Mouse (Mus musculus) kidney, adult 18-20 months (tissue): Measurements from ENCODE around the gene Ptrhd1.

Experiments used
- DNase-seq: peaks from one replicate; pipeline ENCODE4 v3.0.0; 2021

Ptrhd1 gene

DNA sequence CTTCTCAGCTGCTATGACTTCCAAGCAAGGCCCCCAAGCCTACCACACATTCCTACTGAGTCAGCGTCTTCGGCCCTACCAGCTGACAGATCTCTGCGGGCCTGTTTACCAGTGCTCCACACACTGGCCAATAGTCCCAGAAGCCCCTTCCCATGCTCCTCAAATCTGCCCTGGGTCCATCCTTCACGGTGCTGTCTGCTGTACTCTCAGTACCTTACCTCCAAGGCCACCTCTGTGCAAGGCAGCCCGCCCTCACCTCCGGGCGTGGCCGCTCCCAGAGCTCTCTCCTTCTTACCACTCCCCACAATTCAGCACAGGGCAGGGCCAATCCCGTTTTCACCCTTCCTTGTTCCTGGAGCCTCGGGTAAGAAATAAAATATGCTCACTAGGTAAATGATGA is 11.9 kb downstream of the Ptrhd1 start:
- no peak for DNase-seq

DNA sequence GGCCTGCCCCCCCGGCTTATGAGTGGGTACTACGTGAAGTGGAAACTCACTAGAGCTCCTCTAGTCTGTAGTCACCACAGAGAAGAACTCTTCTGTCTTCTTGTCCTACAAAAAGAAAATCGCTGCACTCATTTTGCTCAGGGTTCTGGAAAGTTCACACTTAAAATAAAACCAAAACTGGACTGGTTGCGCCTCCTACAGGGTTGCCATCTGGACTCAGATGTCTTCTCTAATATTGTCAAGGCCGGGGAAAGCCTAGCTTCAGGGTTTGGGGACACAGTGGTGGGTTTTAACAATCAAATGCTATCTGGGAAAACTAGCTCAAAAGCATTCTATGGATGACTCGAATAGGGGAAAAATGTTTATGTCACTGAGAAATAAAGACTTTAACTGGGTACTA is 16.0 kb downstream of the Ptrhd1 start:
- no peak for DNase-seq

DNA sequence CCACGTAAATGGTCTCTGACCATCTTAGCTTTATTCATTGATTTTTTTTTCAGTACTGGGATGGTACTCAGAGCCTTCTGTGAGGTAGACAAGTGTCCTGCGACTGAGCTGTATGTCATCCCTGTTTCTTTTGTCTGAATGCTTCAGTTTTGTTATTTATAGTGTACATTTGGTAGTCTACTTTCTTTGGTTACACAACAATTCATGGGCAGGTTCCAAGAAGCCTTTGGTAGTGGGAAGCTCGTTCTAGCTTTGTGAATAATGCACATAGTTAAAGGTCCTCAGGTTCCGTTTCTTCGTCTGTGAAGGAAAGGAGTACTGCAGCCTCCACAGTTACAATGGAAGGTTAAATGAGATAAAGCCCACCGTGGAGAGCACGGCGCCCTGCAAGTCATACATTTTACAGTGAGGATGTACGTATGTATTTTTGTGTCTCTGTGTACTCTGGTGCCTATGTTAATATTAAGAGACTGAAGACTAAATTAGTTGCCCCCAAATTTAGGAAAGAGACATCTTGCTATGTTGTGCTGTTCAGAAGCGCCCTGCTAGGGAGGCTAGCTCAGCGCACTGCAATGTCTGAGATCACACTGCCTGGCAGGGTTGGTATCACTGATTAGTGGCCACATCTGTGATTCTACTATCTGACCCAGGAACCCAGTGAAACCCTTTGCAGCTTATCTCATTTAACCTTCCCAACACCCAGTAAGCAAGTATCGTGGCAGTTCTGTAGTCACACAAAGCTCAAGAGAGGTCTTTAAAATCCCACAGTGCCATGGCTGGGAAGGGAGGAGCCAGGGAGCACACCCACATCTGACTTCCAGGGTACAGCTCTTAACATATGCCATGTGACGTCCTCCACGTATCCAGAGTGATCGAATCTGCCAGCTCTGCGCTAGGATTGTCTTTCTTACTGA is 19.2 kb downstream of the Ptrhd1 start:
- no peak for DNase-seq

DNA sequence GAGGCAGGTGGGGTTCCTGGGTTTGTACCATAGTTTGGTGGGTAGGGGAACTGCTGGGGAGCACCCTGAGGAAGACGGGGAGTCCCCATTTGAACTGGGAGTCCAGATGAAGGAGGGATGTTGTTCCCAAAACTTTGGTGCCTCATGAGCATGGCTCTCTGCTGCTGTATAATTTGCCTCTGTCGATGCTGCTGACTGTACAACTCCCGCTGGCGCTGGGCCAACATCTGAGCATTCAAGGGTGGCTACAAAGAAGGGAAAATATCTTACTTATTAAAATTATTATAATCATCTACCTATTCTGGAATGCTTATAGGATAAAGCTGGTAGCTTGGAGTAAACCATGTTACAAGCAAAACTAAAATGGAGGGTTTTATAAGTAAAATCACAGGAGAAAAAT is 33.9 kb downstream of the Ptrhd1 start:
- no peak for DNase-seq

DNA sequence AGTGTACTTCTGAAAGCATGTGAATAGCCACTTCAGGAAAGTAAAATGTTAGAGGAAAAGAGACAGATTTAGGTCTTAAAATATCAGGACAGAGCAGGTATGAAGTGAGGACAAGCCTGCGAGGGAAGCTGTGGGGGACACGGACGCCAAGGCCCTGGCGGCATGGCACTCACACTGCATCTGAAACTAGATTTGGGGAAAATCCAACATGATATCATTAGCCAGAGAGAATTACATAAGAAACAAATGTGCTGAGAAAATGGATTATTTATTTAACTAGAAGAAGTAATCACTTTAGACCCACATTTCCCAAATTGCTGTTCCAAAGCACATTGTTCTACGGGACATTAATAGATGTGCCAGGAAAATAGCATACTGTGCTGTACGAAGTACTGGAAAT is 37.3 kb downstream of the Ptrhd1 start:
- DNase-seq: no peak

GRCm38 (mm10) chr12:4278978-4279755 is 45.3 kb downstream of the Ptrhd1 start:
- DNase-seq: no peak

GRCm38 (mm10) chr12:4279878-4280277 is 46.1 kb downstream of the Ptrhd1 start:
- no peak for DNase-seq

- DNase-seq: no peak
Observed at GRCm38 (mm10) chr12:4285186-4285585, 51.4 kb downstream of the Ptrhd1 start.
